Mouse (Mus musculus): ENCODE measurements at regions not wholly inside any gene's neighbourhood (a gene's known extent, or its start where the extent isn't known, plus 50 kb on each side); places are given as distances from the start of the nearest gene placed in this dataset.

DNA sequence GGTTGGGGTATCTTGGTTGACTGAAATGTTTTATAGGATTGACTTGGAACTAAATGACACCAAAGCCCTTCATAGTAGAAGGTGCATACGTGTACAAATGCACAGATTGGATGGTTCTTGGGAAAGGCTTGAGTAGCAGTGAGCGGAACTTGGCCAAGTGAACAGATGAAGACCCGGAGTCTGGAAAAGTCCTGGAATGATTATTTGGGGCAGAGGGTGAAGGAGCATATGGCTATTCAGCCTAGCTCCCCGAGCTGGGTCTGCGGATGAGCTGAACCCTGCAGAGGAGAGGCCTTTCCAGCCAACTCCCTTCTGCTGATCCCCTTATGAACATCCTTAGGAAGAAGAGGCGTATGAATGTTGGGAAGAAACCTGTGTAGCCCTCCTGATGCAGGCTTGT lies 369.1 kb upstream of the Npvf start:
- no peak overlapping the region for H3K4me3 ChIP-seq (ENCODE audit: insufficient read depth, low read depth, low read length)

DNA sequence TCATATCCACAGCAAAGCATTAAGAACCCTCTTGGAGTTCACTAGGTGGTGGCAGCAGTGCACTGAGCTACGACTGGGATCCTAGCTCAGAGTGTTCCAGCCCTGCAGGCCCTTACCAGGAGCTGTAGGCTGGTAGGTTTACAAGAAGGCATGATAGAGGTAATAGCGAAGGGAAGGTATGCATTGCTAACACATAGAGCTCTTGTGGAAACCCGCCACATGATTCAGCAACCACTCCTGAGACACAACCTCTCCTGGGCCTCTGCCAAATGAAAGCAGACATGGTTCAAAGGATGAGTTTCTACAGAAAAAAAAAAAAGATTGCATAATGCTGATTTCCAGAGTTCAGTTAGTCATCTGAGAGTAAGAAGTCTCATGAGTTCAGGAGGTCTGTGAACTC lies 370.5 kb upstream of the Npvf start:
- H3K27ac ChIP-seq (replicated peaks; ENCODE audit: insufficient read depth, low read depth, low read length) = no peak overlapping the region
- H3K4me3 ChIP-seq (ENCODE audit: insufficient read depth, low read depth, low read length) = no peak overlapping the region
- no peaks in the 10 kb centered on the region for H3K79me2 ChIP-seq (ENCODE audit: control insufficient read depth, insufficient read depth, low read length)
- 64% methylated on average over 3 of the region's 3 CpGs for WGBS
- no peaks in the 10 kb centered on the region for H3K27me3 ChIP-seq (ENCODE audit: control insufficient read depth, insufficient read depth, low read length)
- H3K36me3 ChIP-seq (ENCODE audit: control insufficient read depth, insufficient read depth, low read length) = no peaks in the 10 kb centered on the region
- TF ChIP-seq POLR2A (IDR thresholded peaks at IDR 0.05; ENCODE audit: extremely low read depth, insufficient read depth, low read length) (no peak), CTCF (IDR thresholded peaks at IDR 0.05; ENCODE audit: low read depth, low read length) (no peak)
- H3K4me1 ChIP-seq (ENCODE audit: control insufficient read depth, insufficient read depth, low read length) = no peaks in the 10 kb centered on the region
- peak; percentile 26 for DNase-seq (ENCODE audit: extremely low read depth, low read depth, low spot score)
- no peak overlapping the region for H3K9ac ChIP-seq (ENCODE audit: low read depth, low read length)

More for the DNA sequence above, 369.1 kb upstream of the Npvf start:
- Histone ChIP-seq H3K36me3 (ENCODE audit: control insufficient read depth, insufficient read depth, low read length) (no peaks in the 10 kb centered on the region), H3K27ac (replicated peaks; ENCODE audit: insufficient read depth, low read depth, low read length) (no peak overlapping the region), H3K9ac (ENCODE audit: low read depth, low read length) (no peak overlapping the region), H3K4me1 (ENCODE audit: control insufficient read depth, insufficient read depth, low read length) (no peaks in the 10 kb centered on the region), H3K79me2 (ENCODE audit: control insufficient read depth, insufficient read depth, low read length) (no peaks in the 10 kb centered on the region), H3K27me3 (ENCODE audit: control insufficient read depth, insufficient read depth, low read length) (no peaks in the 10 kb centered on the region)
- WGBS = 90% methylated on average over 6 of the region's 6 CpGs
- no peak for DNase-seq (ENCODE audit: extremely low read depth, low read depth, low spot score)
- TF ChIP-seq CTCF (IDR thresholded peaks at IDR 0.05; ENCODE audit: low read depth, low read length) (no peak), POLR2A (IDR thresholded peaks at IDR 0.05; ENCODE audit: extremely low read depth, insufficient read depth, low read length) (no peak)

- DNase-seq (ENCODE audit: extremely low read depth, low read depth, low spot score) = no peak
- no peak overlapping the region for H3K4me3 ChIP-seq (ENCODE audit: insufficient read depth, low read depth, low read length)
- H3K9ac ChIP-seq (ENCODE audit: low read depth, low read length) = no peak overlapping the region
- 77% methylated on average over 3 of the region's 3 CpGs for WGBS
- no peak for TF ChIP-seq POLR2A (IDR thresholded peaks at IDR 0.05; ENCODE audit: extremely low read depth, insufficient read depth, low read length)
- TF ChIP-seq CTCF (IDR thresholded peaks at IDR 0.05; ENCODE audit: low read depth, low read length) = no peak
- no peaks in the 10 kb centered on the region for H3K79me2 ChIP-seq (ENCODE audit: control insufficient read depth, insufficient read depth, low read length)
- no peak overlapping the region for H3K27ac ChIP-seq (replicated peaks; ENCODE audit: insufficient read depth, low read depth, low read length)
- no peaks in the 10 kb centered on the region for H3K36me3 ChIP-seq (ENCODE audit: control insufficient read depth, insufficient read depth, low read length)
- no peaks in the 10 kb centered on the region for H3K27me3 ChIP-seq (ENCODE audit: control insufficient read depth, insufficient read depth, low read length)
- no peaks in the 10 kb centered on the region for H3K4me1 ChIP-seq (ENCODE audit: control insufficient read depth, insufficient read depth, low read length)
Observed at GRCm38 (mm10) chr6:51025411-51025810, 371.2 kb upstream of the Npvf start.

DNA sequence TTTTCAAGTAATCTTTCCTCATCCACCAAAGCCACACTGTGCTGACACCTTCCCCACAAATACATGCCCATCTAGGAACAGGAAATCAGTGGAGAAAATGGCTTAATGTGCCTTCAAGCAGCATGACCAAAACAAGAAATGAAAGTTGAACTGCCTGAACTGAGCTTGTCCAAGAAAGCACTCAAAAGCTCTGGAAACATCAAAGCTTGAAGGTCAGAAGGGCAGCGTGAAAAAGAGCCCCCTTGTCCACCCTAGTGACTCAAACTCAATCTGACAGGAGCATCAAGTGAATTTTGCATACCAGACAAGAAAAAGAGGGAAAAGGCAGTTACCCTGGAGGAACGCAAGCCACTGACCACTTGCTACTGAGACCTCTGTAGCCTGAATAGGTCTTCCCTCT lies 373.1 kb upstream of the Npvf start:
- Histone ChIP-seq H3K27ac (replicated peaks; ENCODE audit: insufficient read depth, low read depth, low read length) (no peak overlapping the region), H3K4me3 (ENCODE audit: insufficient read depth, low read depth, low read length) (no peak overlapping the region), H3K9ac (ENCODE audit: low read depth, low read length) (no peak overlapping the region), H3K4me1 (ENCODE audit: control insufficient read depth, insufficient read depth, low read length) (no peaks in the 10 kb centered on the region), H3K27me3 (ENCODE audit: control insufficient read depth, insufficient read depth, low read length) (no peaks in the 10 kb centered on the region), H3K36me3 (ENCODE audit: control insufficient read depth, insufficient read depth, low read length) (no peaks in the 10 kb centered on the region), H3K79me2 (ENCODE audit: control insufficient read depth, insufficient read depth, low read length) (no peaks in the 10 kb centered on the region)
- 86% methylated on average over 2 of the region's 2 CpGs for WGBS
- DNase-seq (ENCODE audit: extremely low read depth, low read depth, low spot score) = no peak
- TF ChIP-seq POLR2A (IDR thresholded peaks at IDR 0.05; ENCODE audit: extremely low read depth, insufficient read depth, low read length) (no peak), CTCF (IDR thresholded peaks at IDR 0.05; ENCODE audit: low read depth, low read length) (no peak)

DNA sequence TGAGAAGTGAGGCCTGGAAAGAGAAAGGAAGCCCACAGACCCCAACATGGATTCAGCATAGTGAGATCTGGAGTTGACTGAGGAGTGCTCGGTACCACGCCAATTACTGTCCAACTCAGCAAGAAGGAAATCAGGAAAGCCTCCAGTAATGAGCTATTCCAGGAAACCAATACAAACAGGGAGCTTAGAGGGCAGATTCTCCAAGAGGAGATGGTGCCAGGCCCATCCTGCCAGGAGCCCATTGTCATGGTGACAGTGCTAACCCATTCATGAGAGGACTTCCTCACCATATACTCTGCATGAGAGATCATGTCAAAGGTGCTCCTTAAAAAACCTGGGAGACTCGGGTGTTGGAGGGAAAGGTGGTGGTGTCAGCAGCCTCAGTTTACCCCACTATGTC lies 375.3 kb upstream of the Npvf start:
- H3K27me3 ChIP-seq (ENCODE audit: control insufficient read depth, insufficient read depth, low read length) = no peaks in the 10 kb centered on the region
- no peak for TF ChIP-seq POLR2A (IDR thresholded peaks at IDR 0.05; ENCODE audit: extremely low read depth, insufficient read depth, low read length)
- no peaks in the 10 kb centered on the region for H3K36me3 ChIP-seq (ENCODE audit: control insufficient read depth, insufficient read depth, low read length)
- no peak overlapping the region for H3K27ac ChIP-seq (replicated peaks; ENCODE audit: insufficient read depth, low read depth, low read length)
- H3K4me1 ChIP-seq (ENCODE audit: control insufficient read depth, insufficient read depth, low read length) = no peaks in the 10 kb centered on the region
- DNase-seq (ENCODE audit: extremely low read depth, low read depth, low spot score) = no peak
- WGBS = 73% methylated on average over 3 of the region's 3 CpGs
- no peak overlapping the region for H3K9ac ChIP-seq (ENCODE audit: low read depth, low read length)
- H3K79me2 ChIP-seq (ENCODE audit: control insufficient read depth, insufficient read depth, low read length) = no peaks in the 10 kb centered on the region
- H3K4me3 ChIP-seq (ENCODE audit: insufficient read depth, low read depth, low read length) = no peak overlapping the region

- no peak for DNase-seq (ENCODE audit: extremely low read depth, low read depth, low spot score)
- H3K4me3 ChIP-seq (ENCODE audit: insufficient read depth, low read depth, low read length) = no peak overlapping the region
- 97% methylated on average over 3 of the region's 3 CpGs for WGBS
- H3K27me3 ChIP-seq (ENCODE audit: control insufficient read depth, insufficient read depth, low read length) = no peaks in the 10 kb centered on the region
- H3K79me2 ChIP-seq (ENCODE audit: control insufficient read depth, insufficient read depth, low read length) = no peaks in the 10 kb centered on the region
- H3K9ac ChIP-seq (ENCODE audit: low read depth, low read length) = no peak overlapping the region
- H3K27ac ChIP-seq (replicated peaks; ENCODE audit: insufficient read depth, low read depth, low read length) = no peak overlapping the region
- no peaks in the 10 kb centered on the region for H3K4me1 ChIP-seq (ENCODE audit: control insufficient read depth, insufficient read depth, low read length)
- TF ChIP-seq CTCF (IDR thresholded peaks at IDR 0.05; ENCODE audit: low read depth, low read length) = no peak
- TF ChIP-seq POLR2A (IDR thresholded peaks at IDR 0.05; ENCODE audit: extremely low read depth, insufficient read depth, low read length) = no peak
- H3K36me3 ChIP-seq (ENCODE audit: control insufficient read depth, insufficient read depth, low read length) = no peaks in the 10 kb centered on the region
Observed at GRCm38 (mm10) chr6:51029953-51030352, 375.7 kb upstream of the Npvf start.
